Mouse (Mus musculus) fat pad, adult 2 months (tissue): ENCODE measurements around the gene Leng8.

Experiments used
- DNase-seq: peaks from one replicate; pipeline ENCODE4 v3.0.0-alpha.2; 2011; ENCODE audit warnings: low read depth, low spot score; ENCODE audit errors: extremely low read depth

The Leng8 gene

DNA sequence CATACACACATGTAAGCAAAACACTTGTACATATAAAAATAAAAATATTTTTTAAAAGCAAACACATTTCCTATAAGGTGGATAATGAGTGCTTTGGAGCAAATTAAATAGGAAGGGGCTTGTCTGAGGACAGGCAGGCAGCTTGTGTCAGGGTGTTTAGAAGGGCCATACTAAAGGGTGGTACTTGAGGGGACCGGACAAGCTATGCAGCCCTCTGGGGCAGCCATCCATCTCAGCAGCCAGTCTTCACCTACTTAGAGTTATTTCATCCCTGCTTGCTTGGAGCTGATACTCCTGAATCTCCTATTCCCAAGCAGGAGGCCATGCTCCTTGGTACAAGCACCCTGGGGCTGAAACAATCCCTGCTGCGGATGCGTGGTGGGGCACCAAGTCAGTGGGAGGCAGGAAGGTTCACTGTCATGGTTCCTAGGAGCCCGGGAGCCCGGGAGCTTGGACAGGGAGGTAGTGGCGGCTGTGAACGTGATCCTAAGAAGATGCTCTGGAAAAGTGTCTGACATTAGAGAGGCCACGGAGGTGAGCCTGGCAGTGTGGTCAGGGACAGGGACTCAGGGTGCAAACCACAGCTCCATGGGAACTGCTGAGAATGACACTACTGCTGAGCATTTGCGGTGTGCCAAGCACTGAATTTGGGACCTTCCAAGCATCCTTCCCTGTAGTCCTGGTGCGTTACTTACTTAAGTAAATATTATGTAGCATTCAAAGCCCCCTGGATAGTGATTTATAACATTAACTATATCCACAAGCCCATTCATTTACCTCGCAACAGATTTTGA, 9.7 kb upstream of the Leng8 start:
- no peak for DNase-seq

DNA sequence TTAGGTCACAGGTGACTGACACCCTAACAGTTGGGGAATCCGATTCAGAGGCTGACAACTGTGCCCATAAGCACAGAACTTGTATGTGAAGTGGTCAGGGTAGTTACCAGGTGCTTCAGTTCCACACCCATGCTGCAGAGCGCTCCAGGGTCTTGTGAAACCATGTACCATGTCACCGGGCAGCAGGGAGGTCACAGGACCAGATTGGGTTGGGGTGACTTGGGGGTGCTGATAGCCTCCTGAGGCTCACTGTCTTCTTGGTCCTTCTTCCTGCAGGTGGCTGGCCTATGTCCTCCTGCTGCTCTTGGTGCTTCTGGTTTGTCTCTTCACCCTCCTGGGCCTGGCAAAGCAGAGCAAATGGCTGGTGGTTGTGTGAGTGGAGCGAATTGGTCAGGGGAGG, 8.9 kb upstream of the Leng8 start:
- no peak for DNase-seq

DNA sequence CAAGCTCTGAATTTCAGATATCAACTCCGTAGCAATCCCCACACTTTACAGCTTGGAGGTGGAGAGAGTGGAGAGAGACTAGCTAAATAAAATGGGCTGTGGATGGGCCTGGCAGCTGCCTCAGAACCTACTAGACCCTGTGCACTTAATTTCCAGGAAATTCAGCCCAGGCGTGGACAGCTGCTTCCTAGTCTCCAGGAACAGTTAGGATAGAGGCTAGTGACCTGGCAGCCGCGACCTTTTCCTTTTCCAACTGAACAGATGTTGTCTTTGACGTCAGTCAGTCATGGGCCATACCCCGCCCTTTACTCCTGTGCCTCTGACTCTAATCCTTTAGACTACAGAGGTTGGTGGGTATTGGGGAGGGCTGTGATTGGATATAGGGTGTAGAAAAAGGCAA, 8.0 kb upstream of the Leng8 start:
- no peak for DNase-seq

DNA sequence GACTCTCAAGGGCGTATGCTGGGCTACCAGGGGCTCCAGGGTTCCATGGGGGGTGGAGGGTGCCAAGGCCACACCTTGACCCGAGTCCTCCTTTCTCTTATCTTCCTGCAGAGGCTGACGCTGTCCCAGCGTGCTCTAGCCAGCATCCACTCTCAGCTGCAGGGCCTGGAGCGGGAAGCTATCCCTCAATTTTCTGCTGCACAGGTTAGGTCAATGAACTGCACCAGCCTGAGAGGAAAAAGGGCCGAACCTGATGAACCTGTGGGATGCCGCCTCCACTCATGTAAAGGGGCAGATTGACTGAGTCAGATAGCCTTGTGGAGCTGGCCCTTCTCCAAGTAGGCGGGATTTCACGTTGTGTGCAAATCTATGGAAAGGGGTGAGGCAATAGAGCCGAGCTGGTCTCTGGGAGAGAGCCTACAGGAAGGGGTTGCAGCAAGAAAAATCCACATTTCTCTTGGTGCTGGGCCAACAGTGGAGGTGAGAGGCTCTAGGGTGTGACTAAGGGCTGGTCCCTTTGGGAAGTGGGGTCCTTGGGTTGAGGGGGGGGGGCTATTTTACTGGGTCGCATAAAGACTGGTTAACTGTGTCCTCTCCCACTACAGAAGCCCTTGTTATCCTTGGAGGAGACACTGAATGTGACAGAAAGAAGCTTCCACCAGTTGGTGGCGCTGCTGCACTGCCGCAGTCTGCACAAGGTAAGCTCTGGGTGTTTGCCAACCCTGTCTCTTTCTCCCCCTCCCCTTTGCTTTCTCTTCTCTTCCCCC, 6.0 kb upstream of the Leng8 start:
- DNase-seq, result no peak

DNA sequence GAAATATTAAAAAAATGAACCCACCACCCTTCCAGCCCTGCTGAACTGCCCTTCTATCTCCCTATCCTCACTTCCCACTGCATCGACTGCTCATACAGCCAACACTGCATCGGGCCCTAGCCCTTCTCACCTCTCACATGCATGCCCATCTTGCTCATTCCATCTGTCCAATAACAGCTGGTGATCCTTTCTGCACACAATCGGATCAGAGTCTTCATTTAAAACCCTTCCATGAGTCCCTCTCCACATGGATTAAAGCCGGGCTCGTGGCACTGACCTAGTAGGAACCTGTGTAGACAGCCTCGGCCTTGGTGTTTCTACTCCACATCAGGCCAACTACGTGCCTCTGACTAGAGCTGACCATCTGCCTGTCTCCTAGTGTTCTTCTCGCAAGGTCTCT, 4.9 kb upstream of the Leng8 start:
- no peak for DNase-seq

DNA sequence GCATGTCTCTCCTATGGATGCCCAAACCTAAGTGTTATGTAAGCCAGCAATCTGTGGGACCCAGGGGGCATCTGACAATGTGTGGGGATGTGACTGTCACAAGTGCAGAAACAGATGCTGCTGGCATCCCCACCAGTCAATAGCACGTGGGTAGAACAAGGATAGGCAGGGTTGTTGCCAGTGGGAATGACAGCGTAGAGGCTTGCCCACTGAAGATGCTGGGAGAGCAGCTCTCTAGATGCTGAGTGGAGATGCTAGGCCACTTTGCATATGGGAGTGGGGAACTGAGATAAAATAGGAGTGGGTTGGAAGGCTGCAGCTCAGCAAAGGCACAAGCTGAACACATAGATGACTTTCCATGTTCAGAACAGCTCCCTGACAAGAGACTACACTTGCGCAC, 4.3 kb upstream of the Leng8 start:
- DNase-seq, result no peak

DNA sequence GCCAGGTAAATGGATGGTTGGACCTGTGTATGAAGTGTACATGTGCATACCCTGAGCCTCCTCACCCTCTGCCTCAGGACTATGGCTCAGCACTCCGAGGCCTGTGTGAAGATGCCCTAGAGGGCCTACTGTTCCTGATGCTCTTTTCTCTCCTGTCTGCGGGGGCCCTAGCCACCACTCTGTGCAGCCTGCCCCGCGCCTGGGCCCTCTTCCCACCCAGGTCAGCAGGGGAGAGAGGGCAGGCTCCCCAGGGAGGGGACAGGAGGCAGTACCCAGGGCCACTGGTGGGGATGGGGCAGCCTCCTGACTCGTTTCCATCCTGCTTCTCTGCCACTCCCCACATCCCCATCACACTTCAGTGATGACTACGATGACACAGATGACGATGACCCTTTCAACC, 3.8 kb upstream of the Leng8 start:
- DNase-seq, result no peak

DNA sequence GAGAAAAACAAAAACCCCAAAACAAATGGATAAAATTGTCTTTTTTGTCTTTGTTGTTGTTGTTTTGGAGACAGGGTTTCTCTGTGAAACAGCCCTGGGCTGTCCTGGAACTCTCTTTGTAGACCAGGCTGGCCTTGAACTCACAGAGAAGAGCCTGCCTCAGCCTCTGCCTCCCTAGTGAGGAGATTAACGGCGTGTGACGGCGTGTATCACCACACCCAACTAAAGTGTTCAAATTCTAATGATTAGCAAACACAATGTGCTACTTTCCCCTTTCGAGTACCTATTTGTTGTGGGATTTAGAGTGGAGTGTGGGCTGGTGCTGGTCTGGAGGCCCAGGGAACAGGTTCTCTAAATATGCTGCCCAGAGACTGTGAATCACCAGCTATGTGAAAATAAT, 1.9 kb upstream of the Leng8 start:
- DNase-seq, result no peak

DNA sequence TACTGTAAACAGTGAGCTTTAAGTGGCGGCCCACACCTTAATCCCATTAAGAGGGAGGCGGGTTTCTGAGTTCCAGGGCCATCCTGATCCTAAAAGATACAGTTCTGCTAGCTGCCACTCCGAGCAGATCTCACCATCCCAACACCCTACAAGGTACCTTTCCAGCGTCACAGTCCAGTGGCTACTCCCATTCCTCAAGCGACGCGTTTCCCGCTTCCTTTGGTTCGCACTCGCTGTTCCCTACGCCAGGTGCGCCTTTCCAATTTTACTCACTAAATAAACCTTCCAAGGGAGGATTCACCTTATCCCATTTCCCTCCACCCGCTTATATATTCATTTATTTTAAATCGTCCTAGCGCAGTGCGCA, 452 bp upstream of the Leng8 start:
- DNase-seq, result no peak

DNA sequence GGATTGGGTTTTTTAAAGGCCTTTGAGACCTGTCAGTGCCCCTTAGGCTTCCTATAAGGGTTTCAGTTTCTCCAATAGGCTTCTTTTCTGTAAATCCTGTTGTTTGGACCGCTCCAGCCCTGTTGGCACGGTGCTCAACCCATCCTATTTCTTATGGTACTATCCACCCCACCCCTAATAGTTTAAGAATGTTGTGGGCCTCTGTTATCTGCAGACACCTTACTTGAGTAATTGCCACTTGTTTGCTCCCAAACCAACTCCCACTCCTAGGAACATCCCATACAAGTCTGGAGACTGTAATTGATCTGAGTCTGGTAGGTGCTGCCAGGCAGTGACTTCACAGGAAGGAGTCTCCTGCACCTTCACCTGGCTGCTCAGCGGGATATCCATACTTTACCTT, 907 bp downstream of the Leng8 start:
- no peak for DNase-seq

DNA sequence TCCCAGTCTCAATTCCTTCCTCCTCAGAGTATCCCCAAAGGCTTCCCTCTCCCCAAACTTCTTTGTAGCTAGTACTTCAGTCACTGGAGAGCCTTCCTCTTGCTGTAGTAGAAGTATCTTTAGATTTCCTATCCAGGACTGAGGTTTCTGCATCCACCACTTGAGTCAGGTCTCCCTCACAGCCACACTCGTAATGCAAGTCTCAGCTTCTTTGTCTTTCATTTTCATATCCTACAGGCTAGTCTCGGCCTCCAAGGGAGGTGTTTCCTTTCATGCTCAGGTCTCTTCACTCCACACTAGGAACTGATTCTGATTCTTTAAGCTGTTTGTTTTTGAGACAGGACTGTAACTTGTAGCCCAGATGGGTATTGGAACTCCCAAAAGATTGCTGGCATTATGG, 1.3 kb downstream of the Leng8 start:
- no peak for DNase-seq

DNA sequence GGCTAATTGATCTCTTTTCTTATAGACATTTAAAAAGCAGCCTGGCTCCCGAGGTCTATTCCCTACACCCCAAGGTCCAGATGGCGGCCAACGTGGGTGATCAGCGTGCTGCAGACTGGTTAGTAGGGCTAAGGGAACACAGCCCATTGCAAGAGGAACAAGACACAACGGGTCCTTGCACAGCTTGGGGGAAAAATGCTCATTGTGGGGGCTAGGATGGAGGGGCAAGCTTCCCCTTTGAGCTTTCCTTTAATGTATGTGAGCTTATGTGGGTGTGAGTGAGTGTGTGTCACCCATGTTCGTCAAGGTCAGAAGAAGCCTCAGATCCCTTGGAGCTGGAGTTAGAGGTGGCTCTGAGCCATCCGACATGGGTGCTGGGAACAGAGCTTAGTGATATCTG, 1.8 kb downstream of the Leng8 start:
- no peak for DNase-seq

DNA sequence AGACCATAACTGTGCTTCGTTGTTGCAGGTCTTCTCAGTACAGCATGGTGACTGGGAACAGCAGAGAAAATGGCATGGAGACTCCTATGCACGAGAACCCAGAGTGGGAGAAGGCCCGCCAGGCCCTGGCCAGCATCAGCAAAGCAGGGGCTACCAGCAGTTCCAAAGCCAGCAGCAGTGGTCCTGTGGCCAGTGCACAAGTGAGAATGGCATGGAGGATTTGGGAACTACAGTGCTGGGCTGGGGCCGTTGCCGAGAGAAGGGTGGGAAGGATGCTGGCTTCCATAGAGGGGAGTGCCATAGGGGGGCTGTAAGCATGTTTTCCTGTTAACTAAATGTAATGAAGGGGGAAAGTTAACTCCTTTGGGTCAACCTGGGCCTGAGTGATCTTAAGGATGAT, 2.6 kb downstream of the Leng8 start:
- no peak for DNase-seq

DNA sequence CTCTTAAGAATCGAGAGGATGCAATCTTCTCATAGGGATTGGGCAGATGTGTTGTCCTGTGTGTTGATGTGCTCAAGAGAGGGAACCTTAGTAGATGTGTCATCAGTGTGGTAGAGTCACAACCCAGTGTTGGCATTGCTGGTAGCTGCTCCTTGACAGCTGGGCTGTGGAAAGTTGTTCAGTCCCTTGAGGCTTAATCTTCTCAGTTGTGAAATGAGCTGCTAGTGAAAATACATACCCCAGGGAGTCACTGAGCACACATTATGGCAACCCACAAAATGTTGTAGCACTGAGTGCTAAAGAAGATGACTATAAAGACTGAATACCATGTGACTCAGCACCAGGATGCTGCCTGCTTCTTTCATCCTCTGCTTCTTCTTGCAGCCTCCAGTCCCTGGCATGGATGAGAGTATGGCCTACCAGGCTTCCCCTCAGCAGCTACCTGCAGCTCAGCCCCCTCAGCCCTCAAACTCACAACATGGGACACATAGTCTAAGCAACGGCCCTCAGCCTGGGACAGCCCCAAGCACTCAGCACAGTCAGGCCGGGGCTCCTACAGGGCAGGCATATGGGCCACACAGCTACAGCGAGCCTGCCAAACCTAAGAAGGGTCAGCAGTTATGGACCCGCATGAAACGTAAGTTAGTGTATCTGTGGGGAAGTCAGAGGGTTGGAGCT, 4.9 kb downstream of the Leng8 start:
- no peak for DNase-seq

DNA sequence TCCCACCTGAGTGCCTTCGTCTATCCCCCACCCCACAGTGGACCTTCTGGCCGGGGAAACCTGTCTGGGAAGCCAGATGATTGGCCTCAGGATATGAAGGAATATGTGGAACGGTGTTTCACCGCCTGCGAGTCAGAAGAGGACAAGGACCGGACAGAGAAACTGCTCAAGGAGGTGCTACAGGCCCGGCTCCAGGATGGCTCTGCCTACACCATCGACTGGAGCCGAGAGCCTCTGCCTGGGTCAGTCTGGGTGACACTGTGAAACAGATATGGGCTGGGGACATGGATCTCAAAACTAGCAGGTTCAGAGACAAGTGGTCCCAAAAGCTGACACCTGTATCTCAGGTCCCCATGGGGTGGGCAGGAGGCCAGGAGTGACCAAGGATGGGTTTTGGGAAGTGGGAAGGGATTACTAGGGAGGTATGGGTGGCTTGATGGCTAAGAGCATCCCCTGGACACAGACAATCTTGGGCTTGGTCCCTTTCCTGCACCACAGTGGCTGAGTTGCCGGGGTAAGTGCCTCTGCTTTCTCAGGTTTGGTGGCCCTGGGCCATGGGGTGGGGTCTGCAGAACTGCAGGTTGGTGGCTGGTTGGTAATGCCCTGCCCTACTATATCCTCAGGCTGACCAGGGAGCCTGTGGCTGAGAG, 6.1 kb downstream of the Leng8 start:
- DNase-seq, result no peak

DNA sequence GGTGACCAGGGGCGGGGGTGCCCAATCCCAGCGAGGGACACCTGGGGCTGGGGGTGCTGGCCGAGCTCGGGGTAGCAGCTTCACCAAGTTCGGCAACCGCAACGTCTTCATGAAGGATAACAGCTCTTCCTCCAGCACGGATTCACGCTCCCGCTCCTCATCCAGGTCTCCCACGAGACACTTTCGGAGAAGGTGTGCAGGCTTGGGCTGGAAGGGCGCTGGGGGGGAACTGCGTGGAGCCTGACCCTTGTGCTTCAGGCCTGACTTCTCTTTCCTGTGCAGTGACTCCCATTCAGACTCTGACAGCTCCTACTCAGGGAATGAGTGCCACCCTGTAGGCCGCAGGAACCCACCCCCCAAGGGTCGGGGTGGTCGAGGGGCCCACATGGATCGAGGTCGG, 6.7 kb downstream of the Leng8 start:
- no peak for DNase-seq

DNA sequence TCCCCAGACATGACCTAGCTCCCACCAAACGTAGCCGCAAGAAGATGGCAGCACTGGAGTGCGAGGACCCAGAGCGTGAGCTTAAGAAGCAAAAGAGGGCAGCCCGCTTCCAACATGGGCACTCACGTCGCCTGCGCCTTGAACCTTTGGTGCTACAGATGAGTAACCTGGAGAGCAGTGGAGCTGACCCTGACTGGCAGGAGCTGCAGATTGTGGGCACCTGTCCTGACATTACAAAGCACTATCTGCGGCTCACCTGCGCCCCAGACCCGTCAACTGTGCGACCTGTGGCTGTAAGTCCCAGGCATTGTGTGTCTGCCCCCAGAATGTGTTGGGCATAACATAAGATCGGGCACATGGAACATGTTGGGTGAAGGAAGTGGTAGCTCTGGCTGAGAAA, 7.2 kb downstream of the Leng8 start:
- DNase-seq, result no peak

DNA sequence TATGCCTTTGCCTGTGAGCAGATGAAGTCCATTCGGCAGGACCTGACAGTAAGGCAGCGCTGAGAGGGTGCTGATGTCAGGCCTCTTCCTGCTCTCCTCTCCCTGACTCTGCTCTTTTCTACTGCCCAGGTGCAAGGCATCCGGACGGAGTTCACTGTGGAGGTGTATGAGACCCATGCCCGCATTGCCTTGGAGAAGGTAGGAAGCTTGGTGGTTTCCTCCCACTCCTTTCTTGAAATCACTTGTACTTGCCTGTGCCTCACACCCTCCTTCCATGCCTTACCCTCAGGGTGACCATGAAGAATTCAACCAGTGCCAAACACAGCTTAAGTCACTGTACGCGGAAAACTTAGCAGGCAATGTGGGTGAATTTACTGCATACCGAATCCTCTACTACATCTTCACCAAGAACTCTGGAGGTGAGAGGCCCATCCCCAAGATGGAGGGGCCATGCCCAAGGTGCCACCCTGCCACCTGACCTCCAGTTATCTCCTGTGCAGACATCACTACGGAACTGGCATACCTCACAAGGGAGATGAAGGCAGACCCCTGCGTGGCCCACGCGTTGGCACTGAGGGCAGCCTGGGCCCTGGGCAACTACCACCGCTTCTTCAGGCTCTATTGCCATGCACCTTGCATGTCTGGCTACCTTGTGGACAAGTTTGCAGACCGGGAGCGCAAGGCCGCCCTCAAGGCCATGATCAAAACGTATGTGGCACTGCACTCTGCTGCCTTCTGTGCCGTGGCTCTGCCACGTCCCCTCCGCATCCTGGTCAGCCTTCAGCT, 8.1 kb downstream of the Leng8 start:
- no peak for DNase-seq

DNA sequence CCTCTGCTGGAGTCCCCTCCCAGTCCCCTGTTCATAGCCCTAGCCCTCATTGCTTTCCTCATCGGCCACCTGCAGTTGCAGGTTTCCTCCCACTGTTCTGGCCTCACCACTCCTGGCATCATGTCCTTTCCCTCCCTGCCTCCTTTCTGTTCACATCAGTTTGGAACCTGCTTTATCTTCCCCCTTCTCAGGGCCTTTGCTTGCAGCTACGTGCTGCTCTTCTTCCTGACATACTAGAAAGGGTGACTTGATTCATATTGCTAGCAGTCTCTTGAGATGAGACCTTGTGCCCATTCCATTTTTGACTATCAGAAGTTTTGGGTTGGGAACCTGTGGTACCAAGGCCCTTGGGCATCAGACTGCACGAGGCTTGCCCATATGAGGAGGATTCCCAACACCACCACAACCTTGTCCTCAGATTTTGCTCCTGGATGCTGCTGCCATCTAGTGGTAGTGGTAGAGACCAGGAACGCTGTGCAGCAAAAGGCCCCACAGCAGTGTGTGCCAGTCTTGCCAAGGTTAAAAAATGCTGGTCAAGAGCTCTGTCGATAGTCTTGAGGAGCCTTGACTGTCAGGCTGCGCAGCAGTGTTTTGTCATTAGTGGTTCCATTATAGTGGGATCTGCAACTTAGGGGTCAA, 8.8 kb downstream of the Leng8 start:
- no peak for DNase-seq
